In genomic region chr7:25680514-25681258, GRCm38 (mm10) we compare ENCODE assay signal across 1 mouse cellular context.
TF ChIP-seq lines count a peak whose summit lies in the region.

Gene B9d2 (plus strand): TSS chr7:25680780.

TF ChIP-seq in CH12.LX, 34 proteins besides CTCF, POLR2A, EP300 and RAD21 (continued from another document):
- TF ChIP-seq IRF4 (IDR thresholded peaks at IDR 0.05; ENCODE audit: low read depth, low read length) (peak; percentile 60; the same call in 1 of the 2 replicates), TCF12 (IDR thresholded peaks at IDR 0.05; ENCODE audit: low read depth, low read length) (peak; percentile 74), RCOR1 (conservative IDR thresholded peaks at IDR 0.05; ENCODE audit: low read depth, low read length) (no peak), GABPA (IDR thresholded peaks at IDR 0.05; ENCODE audit: insufficient replicate concordance, low read depth, low read length) (no peak), USF1 (IDR thresholded peaks at IDR 0.05; ENCODE audit: low read depth, low read length) (no peak), SMC3 (IDR thresholded peaks at IDR 0.05; ENCODE audit: low read depth, low read length) (no peak), NRF1 (IDR thresholded peaks at IDR 0.05; ENCODE audit: low read depth, low read length) (peak; percentile 94), USF2 (conservative IDR thresholded peaks at IDR 0.05; ENCODE audit: low read depth, low read length) (no peak), MYC (IDR thresholded peaks at IDR 0.05; ENCODE audit: low read depth, low read length) (no peak; the same call in 1 of the 2 replicates), MEF2A (IDR thresholded peaks at IDR 0.05; ENCODE audit: borderline replicate concordance, low read depth, low read length) (peak; percentile 47; the same call in 1 of the 2 replicates), MAFK (IDR thresholded peaks at IDR 0.05; ENCODE audit: insufficient replicate concordance, low read length) (no peak), ZMIZ1 (IDR thresholded peaks at IDR 0.05; ENCODE audit: low read depth, low read length) (peak; percentile 84), NELFE (IDR thresholded peaks at IDR 0.05; ENCODE audit: low read depth, low read length) (peak; percentile 86), CHD1 (IDR thresholded peaks at IDR 0.05; ENCODE audit: low read depth, low read length) (no peak), KAT2A (IDR thresholded peaks at IDR 0.05; ENCODE audit: insufficient replicate concordance, low read length) (no peak), ELF1 (IDR thresholded peaks at IDR 0.05; ENCODE audit: low read depth, low read length) (peak; percentile 47; the same call in 1 of the 2 replicates), HCFC1 (IDR thresholded peaks at IDR 0.05; ENCODE audit: low read depth, low read length) (peak; percentile 48; the same call in 1 of the 2 replicates), ZNF384 (IDR thresholded peaks at IDR 0.05; ENCODE audit: low read depth, low read length) (peak; percentile 13; the same call in 1 of the 2 replicates), ZC3H11A (IDR thresholded peaks at IDR 0.05; ENCODE audit: low read depth, low read length) (no peak), E2F4 (IDR thresholded peaks at IDR 0.05; ENCODE audit: insufficient replicate concordance, low read depth, low read length) (no peak), TBP (conservative IDR thresholded peaks at IDR 0.05; ENCODE audit: low read depth, low read length) (peak; percentile 61)
